Mouse (Mus musculus): ENCODE data around the gene Nfil3.

- TF ChIP-seq CTCF (IDR thresholded peaks at IDR 0.05; ENCODE audit: low read depth, low read length) = no peak
- no peak for TF ChIP-seq TAL1 (conservative IDR thresholded peaks at IDR 0.05; ENCODE audit: low read depth, low read length)
- TF ChIP-seq GATA1 (IDR thresholded peaks at IDR 0.05; ENCODE audit: borderline replicate concordance, low read length) = no peak
- TF ChIP-seq POLR2AphosphoS5 (IDR thresholded peaks at IDR 0.05; ENCODE audit: insufficient replicate concordance, low read depth, low read length) = no peak
These were observed 62.5 kb downstream of the Nfil3 start for GRCm38 (mm10) chr13:52918333-52918732.
